Mouse (Mus musculus): Measurements from ENCODE around the gene Gtpbp1. TPM values are rescaled to one million over a fixed set of nuclear protein-coding genes. Genes with fewer than 3 reads are reported as not detected.
A peak's percentile ranks its signal among the peaks of the same experiment; 100 is the strongest.

Gtpbp1 gene
- total RNA-seq, 1 experiment from 2014 or later = 71.1 TPM

- no peak; a peak in 1 of 4 replicates for ATAC-seq (replicated peaks in 1 of 2; ENCODE audit: insufficient read depth in 1 of 2, low FRiP score in 2 of 2, low TSS enrichment in 1 of 2, low read depth in 1 of 2, poor library complexity in 2 of 2, severe bottlenecking in 2 of 2)
Measured at GRCm38 (mm10) chr15:79697558-79698187, 7.0 kb downstream of the Gtpbp1 start.

- ATAC-seq (replicated peaks in 1 of 2; ENCODE audit: insufficient read depth in 1 of 2, low FRiP score in 2 of 2, low TSS enrichment in 1 of 2, low read depth in 1 of 2, poor library complexity in 2 of 2, severe bottlenecking in 2 of 2) = no peak
Measured at GRCm38 (mm10) chr15:79706603-79707214, 16.1 kb downstream of the Gtpbp1 start.

GRCm38 (mm10) chr15:79708229-79708822 lies 17.7 kb downstream of the Gtpbp1 start:
- peak in 1 of 2 experiments; percentile 36; a peak in 1 of 4 replicates for ATAC-seq (replicated peaks in 1 of 2; ENCODE audit: insufficient read depth in 1 of 2, low FRiP score in 2 of 2, low TSS enrichment in 1 of 2, low read depth in 1 of 2, poor library complexity in 2 of 2, severe bottlenecking in 2 of 2)

GRCm38 (mm10) chr15:79715646-79716045 lies 25.0 kb downstream of the Gtpbp1 start:
- ATAC-seq (replicated peaks in 1 of 2; ENCODE audit: insufficient read depth in 1 of 2, low FRiP score in 2 of 2, low TSS enrichment in 1 of 2, low read depth in 1 of 2, poor library complexity in 2 of 2, severe bottlenecking in 2 of 2) = no peak

- ATAC-seq (replicated peaks in 1 of 2; ENCODE audit: insufficient read depth in 1 of 2, low FRiP score in 2 of 2, low TSS enrichment in 1 of 2, low read depth in 1 of 2, poor library complexity in 2 of 2, severe bottlenecking in 2 of 2) = no peak
Measured at GRCm38 (mm10) chr15:79716710-79717109, 26.1 kb downstream of the Gtpbp1 start.

GRCm38 (mm10) chr15:79720267-79720666 lies 29.6 kb downstream of the Gtpbp1 start:
- no peak for ATAC-seq (replicated peaks in 1 of 2; ENCODE audit: insufficient read depth in 1 of 2, low FRiP score in 2 of 2, low TSS enrichment in 1 of 2, low read depth in 1 of 2, poor library complexity in 2 of 2, severe bottlenecking in 2 of 2)

- no peak for ATAC-seq (replicated peaks in 1 of 2; ENCODE audit: insufficient read depth in 1 of 2, low FRiP score in 2 of 2, low TSS enrichment in 1 of 2, low read depth in 1 of 2, poor library complexity in 2 of 2, severe bottlenecking in 2 of 2)
Measured at GRCm38 (mm10) chr15:79720796-79721195, 30.2 kb downstream of the Gtpbp1 start.

- peak; percentile 57 to 87 for ATAC-seq (replicated peaks in 1 of 2; ENCODE audit: insufficient read depth in 1 of 2, low FRiP score in 2 of 2, low TSS enrichment in 1 of 2, low read depth in 1 of 2, poor library complexity in 2 of 2, severe bottlenecking in 2 of 2)
Measured at GRCm38 (mm10) chr15:79723439-79723838, 32.8 kb downstream of the Gtpbp1 start.

- ATAC-seq (replicated peaks in 1 of 2; ENCODE audit: insufficient read depth in 1 of 2, low FRiP score in 2 of 2, low TSS enrichment in 1 of 2, low read depth in 1 of 2, poor library complexity in 2 of 2, severe bottlenecking in 2 of 2) = no peak
Measured at GRCm38 (mm10) chr15:79725190-79725789, 34.6 kb downstream of the Gtpbp1 start.

GRCm38 (mm10) chr15:79727840-79728239 lies 37.2 kb downstream of the Gtpbp1 start:
- ATAC-seq (replicated peaks in 1 of 2; ENCODE audit: insufficient read depth in 1 of 2, low FRiP score in 2 of 2, low TSS enrichment in 1 of 2, low read depth in 1 of 2, poor library complexity in 2 of 2, severe bottlenecking in 2 of 2) = no peak

GRCm38 (mm10) chr15:79728311-79728710 lies 37.7 kb downstream of the Gtpbp1 start:
- ATAC-seq (replicated peaks in 1 of 2; ENCODE audit: insufficient read depth in 1 of 2, low FRiP score in 2 of 2, low TSS enrichment in 1 of 2, low read depth in 1 of 2, poor library complexity in 2 of 2, severe bottlenecking in 2 of 2) = no peak

GRCm38 (mm10) chr15:79728731-79729388 lies 38.2 kb downstream of the Gtpbp1 start:
- no peak for ATAC-seq (replicated peaks in 1 of 2; ENCODE audit: insufficient read depth in 1 of 2, low FRiP score in 2 of 2, low TSS enrichment in 1 of 2, low read depth in 1 of 2, poor library complexity in 2 of 2, severe bottlenecking in 2 of 2)

GRCm38 (mm10) chr15:79731554-79731953 lies 40.9 kb downstream of the Gtpbp1 start:
- ATAC-seq (replicated peaks in 1 of 2; ENCODE audit: insufficient read depth in 1 of 2, low FRiP score in 2 of 2, low TSS enrichment in 1 of 2, low read depth in 1 of 2, poor library complexity in 2 of 2, severe bottlenecking in 2 of 2) = no peak

GRCm38 (mm10) chr15:79733192-79733591 lies 42.5 kb downstream of the Gtpbp1 start:
- ATAC-seq (replicated peaks in 1 of 2; ENCODE audit: insufficient read depth in 1 of 2, low FRiP score in 2 of 2, low TSS enrichment in 1 of 2, low read depth in 1 of 2, poor library complexity in 2 of 2, severe bottlenecking in 2 of 2) = no peak

GRCm38 (mm10) chr15:79733640-79734039 lies 43.0 kb downstream of the Gtpbp1 start:
- peak; percentile 60 to 72; a peak in 2 of 4 replicates for ATAC-seq (replicated peaks in 1 of 2; ENCODE audit: insufficient read depth in 1 of 2, low FRiP score in 2 of 2, low TSS enrichment in 1 of 2, low read depth in 1 of 2, poor library complexity in 2 of 2, severe bottlenecking in 2 of 2)

- ATAC-seq (replicated peaks in 1 of 2; ENCODE audit: insufficient read depth in 1 of 2, low FRiP score in 2 of 2, low TSS enrichment in 1 of 2, low read depth in 1 of 2, poor library complexity in 2 of 2, severe bottlenecking in 2 of 2) = no peak
Measured at GRCm38 (mm10) chr15:79734311-79734710, 43.7 kb downstream of the Gtpbp1 start.

GRCm38 (mm10) chr15:79740739-79741138 lies 50.1 kb downstream of the Gtpbp1 start:
- no peak; a peak in 1 of 4 replicates for ATAC-seq (replicated peaks in 1 of 2; ENCODE audit: insufficient read depth in 1 of 2, low FRiP score in 2 of 2, low TSS enrichment in 1 of 2, low read depth in 1 of 2, poor library complexity in 2 of 2, severe bottlenecking in 2 of 2)

Data from hematopoietic stem cell, adult 5-6 weeks (primary cell).